Mouse (Mus musculus) CD8-positive naive resting alpha-beta T cell, adult 2 months (primary cell): ENCODE results near the gene Vmn1r204.
"Not testable (repeated sequence)": the region's sequence is repeated elsewhere in the genome, so short reads cannot be mapped to it uniquely, and the experiment has no call there.

ENCODE experiments used
- DNase-seq, 2 experiments: peaks; one replicate each; pipeline ENCODE4 v3.0.0; 2022; ENCODE audit warnings: low read depth in 2 of 2, low spot score in 2 of 2

Vmn1r204 gene

DNA sequence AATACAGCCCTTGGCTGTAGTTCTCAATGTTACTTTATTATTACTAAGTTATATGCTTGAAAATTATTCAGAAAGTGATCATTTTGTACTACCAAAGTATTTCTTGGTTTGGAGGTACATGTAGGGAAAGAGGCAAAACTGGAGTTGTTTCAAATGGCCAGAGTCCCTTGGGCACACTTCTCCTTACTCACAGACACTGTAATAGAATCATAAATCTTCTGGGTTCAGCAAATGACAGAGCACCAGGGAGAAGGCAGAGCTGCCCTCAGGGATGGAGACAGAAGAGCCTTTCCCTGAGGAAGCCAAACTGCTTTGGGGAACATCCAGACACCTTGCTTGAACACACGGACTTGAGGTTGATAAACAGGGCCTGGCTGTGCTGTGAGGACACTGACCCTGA is at the start of gene Vmn1r204:
TSS of gene Vmn1r204 (plus strand) at position 301 of the 400 bp plus-strand sequence.
- DNase-seq = not testable (repeated sequence)

DNA sequence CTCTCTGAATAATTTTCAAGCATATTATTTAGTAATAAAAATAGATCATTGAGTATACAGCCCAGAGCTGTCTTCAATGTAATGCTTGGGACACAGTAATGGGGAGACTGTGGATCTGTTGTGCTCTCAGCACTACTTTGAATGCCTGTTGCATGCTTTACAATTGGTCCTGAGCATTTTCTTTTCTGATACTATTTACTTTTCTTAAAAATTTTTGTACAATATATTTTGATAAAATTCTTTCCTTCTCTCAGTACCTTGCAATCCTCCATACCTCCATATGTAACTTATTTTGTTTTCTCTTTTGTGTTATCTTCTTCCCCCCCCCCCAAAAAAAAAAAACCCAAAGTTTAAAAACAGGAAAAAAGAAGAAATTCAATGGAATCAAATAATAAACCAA is 47.7 kb upstream of the Vmn1r204 start, which contains the start of gene Vmn1r202:
TSS of gene Vmn1r202 (minus strand) at position 101 of the 400 bp plus-strand sequence.
- DNase-seq = no peak

DNA sequence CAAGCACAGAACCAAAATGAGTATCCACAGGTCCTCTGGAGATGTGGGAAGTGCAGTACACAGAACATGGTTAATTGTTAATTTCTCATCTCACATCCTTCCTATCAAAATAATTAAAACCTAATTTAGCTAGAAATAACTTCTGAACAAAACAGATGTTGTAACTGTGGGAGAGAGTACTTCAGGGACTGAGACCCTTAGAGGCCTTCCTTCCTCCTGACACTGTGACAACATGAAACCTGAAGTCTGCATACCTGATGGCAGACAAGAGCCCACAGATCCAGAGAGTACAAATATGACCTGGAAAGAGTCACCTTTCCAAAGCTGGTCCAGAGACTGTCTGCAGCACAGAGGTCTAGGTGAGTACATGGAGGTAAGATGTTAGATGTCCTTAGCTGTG is 35.2 kb upstream of the Vmn1r204 start, which contains the start of gene Vmn1r203:
TSS of gene Vmn1r203 (plus strand) at position 301 of the 400 bp plus-strand sequence.
- no peak for DNase-seq

DNA sequence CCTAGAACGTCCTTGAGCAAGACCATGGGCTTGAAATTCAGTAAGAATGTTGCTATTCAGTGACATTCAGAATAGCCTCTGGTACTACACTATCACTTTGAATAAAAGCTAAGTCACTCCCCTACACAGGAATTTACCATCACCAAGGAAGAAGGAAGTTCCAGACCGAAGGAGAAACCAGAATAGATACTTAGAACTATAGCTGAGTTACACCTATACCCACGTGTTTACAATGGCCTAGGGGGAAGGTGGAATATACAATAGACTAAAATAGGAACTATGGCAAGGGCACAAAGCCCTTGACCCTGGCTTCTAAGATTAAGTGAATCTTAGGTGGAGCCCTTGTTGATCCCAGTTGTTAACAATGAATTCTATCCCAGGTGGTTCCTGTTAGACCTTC is 21.9 kb downstream of the Vmn1r204 start:
- DNase-seq = not testable (repeated sequence)

DNA sequence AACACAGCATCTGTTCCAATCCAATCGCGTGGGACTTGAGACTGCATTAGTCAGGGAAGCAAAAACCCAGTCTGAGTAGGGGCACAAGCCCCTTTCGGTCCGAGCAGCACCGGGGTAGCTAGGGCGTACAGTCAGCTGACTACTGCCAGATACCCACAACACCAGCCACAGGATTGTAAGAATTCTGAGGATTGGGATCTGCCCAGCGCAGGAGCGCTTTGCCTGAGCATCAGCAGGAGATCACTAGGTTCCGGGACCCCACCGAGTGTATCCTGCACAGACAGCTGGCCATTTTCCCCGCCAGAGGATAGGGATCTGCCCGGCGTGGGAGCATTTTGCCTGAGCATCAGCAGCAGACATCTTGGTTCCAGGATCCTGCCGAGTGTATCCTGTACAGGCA is 30.3 kb downstream of the Vmn1r204 start:
- DNase-seq = not testable (repeated sequence)

DNA sequence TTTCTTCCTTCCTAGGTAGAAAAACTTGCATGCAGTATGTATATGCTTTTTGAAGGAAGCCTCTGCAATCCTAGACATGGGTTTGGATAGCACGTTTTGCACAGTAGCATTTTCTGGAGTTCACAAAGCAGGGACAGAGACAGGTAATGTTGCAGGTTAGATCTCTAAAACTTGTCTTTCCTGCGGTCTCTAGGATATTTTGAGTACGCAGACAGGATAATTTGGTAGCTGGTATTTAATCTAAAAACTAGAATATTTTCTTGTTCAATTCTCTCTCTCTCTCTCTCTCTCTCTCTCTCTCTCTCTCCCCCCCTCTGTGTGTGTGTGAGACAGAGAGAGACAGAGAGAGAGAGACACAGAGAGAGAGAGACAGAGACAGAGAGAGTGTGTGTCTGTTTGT is 39.9 kb downstream of the Vmn1r204 start, which contains the start of gene Vmn1r205:
TSS of gene Vmn1r205 (minus strand) at position 101 of the 400 bp plus-strand sequence.
- DNase-seq = no peak
